Mouse (Mus musculus) forebrain, embryonic 14.5 days (tissue): ENCODE measurements at regions not wholly inside any gene's neighbourhood (a gene's known extent, or its start where the extent isn't known, plus 50 kb on each side); places are given as distances from the start of the nearest gene placed in this dataset.

Experiments used
- ATAC-seq: fragments of 200-750 bp; cut with Nextera tagmentation; 2 replicates; pipeline ENCODE4 v1.8.0; 2017; ENCODE audit warnings: mild to moderate bottlenecking, moderate library complexity
- DNase-seq: peaks from one replicate; pipeline ENCODE4 v3.0.0-alpha.2; 2015; ENCODE audit warnings: low spot score
- H3K27ac ChIP-seq: fragments of 300-500 bp; sonication (generic); 2 replicates; pipeline ENCODE4 v1.5.1; 2014; ENCODE audit warnings: low read depth, mild to moderate bottlenecking, control low read depth, low read length, moderate library complexity
- H3K27me3 ChIP-seq: fragments of 300-500 bp; sonication (generic); replicated peaks from 2 replicates; pipeline ENCODE4 v1.6.1; 2014; ENCODE audit warnings: low read length, control low read depth, mixed read lengths; ENCODE audit not compliant: control insufficient read depth, insufficient read depth
- H3K36me3 ChIP-seq: fragments of 300-500 bp; sonication (generic); 2 replicates; pipeline ENCODE4 v1.6.1; 2014; ENCODE audit warnings: low read length, control low read depth; ENCODE audit not compliant: control insufficient read depth, insufficient read depth
- H3K4me1 ChIP-seq: fragments of 300-500 bp; sonication (generic); 2 replicates; pipeline ENCODE4 v1.6.1; 2014; ENCODE audit warnings: antibody characterized with exemption, low read length, control low read depth; ENCODE audit not compliant: control insufficient read depth, insufficient read depth
- H3K4me2 ChIP-seq: fragments of 300-500 bp; sonication (generic); 2 replicates; pipeline ENCODE4 v1.6.1; 2014; ENCODE audit warnings: mild to moderate bottlenecking, control low read depth, low read length
- H3K4me3 ChIP-seq: fragments of 300-500 bp; sonication (generic); 2 replicates; pipeline ENCODE4 v1.5.1; 2014; ENCODE audit warnings: low read depth, low read length, control low read depth
- H3K9ac ChIP-seq: fragments of 300-500 bp; sonication (generic); 2 replicates; pipeline ENCODE4 v1.6.1; 2014; ENCODE audit warnings: mild to moderate bottlenecking, low read length, control low read depth, moderate library complexity
- H3K9me3 ChIP-seq: fragments of 300-500 bp; sonication (generic); replicated peaks from 2 replicates; pipeline ENCODE4 v1.6.1; 2016; ENCODE audit warnings: low read length, control low read depth, mixed read lengths; ENCODE audit not compliant: control insufficient read depth
- WGBS: fragments of 180-500 bp; shearing (Covaris S2); extraction: QIAGEN DNeasy Blood & Tissue Kit; methylation state at CpG from one replicate; pipeline ENCODE4 v1.1.7; 2014; 5-methylcytosine and 5-hydroxymethylcytosine counted together

DNA sequence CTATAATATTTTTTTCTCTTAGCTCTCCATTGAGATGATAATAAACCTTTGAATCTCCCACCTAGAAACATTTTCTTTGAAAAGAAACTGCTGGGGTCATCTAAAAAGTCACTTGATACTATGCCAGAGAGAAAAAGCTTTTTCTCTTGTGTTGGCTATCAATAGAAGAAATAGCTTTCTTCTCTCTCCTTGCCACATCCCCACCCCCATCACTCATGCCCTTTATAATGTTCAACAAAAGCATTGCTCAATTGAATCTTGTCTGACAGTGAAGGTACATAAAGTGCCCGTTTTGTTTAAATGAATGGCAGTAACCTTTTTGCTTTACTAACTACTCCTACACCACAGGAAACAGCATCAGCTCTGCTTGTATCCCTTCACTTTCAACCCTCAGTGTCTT, 1525.3 kb upstream of the Adgrl3 start:
- Histone ChIP-seq H3K4me3 (no peak overlapping the region), H3K27ac (no peak overlapping the region), H3K36me3 (no peaks in the 10 kb centered on the region), H3K9ac (no peak overlapping the region), H3K9me3 (no peaks in the 10 kb centered on the region), H3K27me3 (no peaks in the 10 kb centered on the region), H3K4me2 (no peak overlapping the region), H3K4me1 (no peaks in the 10 kb centered on the region)
- peak; percentile 56 for DNase-seq
- no peak for ATAC-seq
- WGBS: 4% methylated on average over 1 of the region's 1 CpGs
